Mouse (Mus musculus) naive thymus-derived CD4-positive, alpha-beta T cell, adult 2 months (primary cell): ENCODE data around the gene Cth.
"Not testable (repeated sequence)": the region's sequence is repeated elsewhere in the genome, so short reads cannot be mapped to it uniquely, and the experiment has no call there.

ENCODE experiments used
- DNase-seq: peaks from one replicate; pipeline ENCODE4 v3.0.0-alpha.2; 2011; ENCODE audit warnings: low read depth

Cth gene

GRCm38 (mm10) chr3:157924692-157925328 is at the start of gene Cth:
Gene Cth, minus strand, starts transcription at chr3:157925077.
- DNase-seq = peak; percentile 31

- DNase-seq = no peak
These were observed 48.4 kb upstream of the Cth start for GRCm38 (mm10) chr3:157973236-157973635.

- DNase-seq = no peak
These were observed 46.3 kb upstream of the Cth start for GRCm38 (mm10) chr3:157971151-157971550.

GRCm38 (mm10) chr3:157957320-157957719 is 32.4 kb upstream of the Cth start:
- no peak for DNase-seq

- DNase-seq = no peak
These were observed 31.3 kb upstream of the Cth start for GRCm38 (mm10) chr3:157956201-157956600.

- DNase-seq = no peak
These were observed 30.6 kb upstream of the Cth start for GRCm38 (mm10) chr3:157955466-157955865.

GRCm38 (mm10) chr3:157952716-157953115 is 27.8 kb upstream of the Cth start:
- DNase-seq = no peak

GRCm38 (mm10) chr3:157947383-157948280 is 22.8 kb upstream of the Cth start:
- no peak for DNase-seq

- DNase-seq = peak; percentile 97
These were observed 22.0 kb upstream of the Cth start, which contains the start of gene Ankrd13c for GRCm38 (mm10) chr3:157946843-157947358. Gene Ankrd13c, plus strand, starts transcription at chr3:157947239.

GRCm38 (mm10) chr3:157938585-157938984 is 13.7 kb upstream of the Cth start:
- peak; percentile 61 for DNase-seq

GRCm38 (mm10) chr3:157934301-157934823 is 9.5 kb upstream of the Cth start:
- DNase-seq = no peak

- DNase-seq = not testable (repeated sequence)
These were observed 8.3 kb upstream of the Cth start for GRCm38 (mm10) chr3:157933223-157933622.

- DNase-seq = no peak
These were observed 7.2 kb upstream of the Cth start for GRCm38 (mm10) chr3:157932074-157932473.

- DNase-seq = peak; percentile 36
These were observed 6.7 kb upstream of the Cth start for GRCm38 (mm10) chr3:157931592-157931991.

- no peak for DNase-seq
These were observed 4.5 kb upstream of the Cth start for GRCm38 (mm10) chr3:157929417-157929816.

GRCm38 (mm10) chr3:157928731-157929130 is 3.9 kb upstream of the Cth start:
- DNase-seq = no peak

- no peak for DNase-seq
These were observed 1.9 kb upstream of the Cth start for GRCm38 (mm10) chr3:157926761-157927160.

GRCm38 (mm10) chr3:157925706-157926510 is 1.0 kb upstream of the Cth start:
- DNase-seq = no peak

GRCm38 (mm10) chr3:157923268-157923835 is 1.5 kb downstream of the Cth start:
- DNase-seq = no peak

GRCm38 (mm10) chr3:157921376-157921775 is 3.5 kb downstream of the Cth start:
- DNase-seq = no peak

- DNase-seq = no peak
These were observed 8.5 kb downstream of the Cth start for GRCm38 (mm10) chr3:157916336-157916735.
